ENCODE assay signal across 8 mouse cellular contexts in the genomic region with DNA sequence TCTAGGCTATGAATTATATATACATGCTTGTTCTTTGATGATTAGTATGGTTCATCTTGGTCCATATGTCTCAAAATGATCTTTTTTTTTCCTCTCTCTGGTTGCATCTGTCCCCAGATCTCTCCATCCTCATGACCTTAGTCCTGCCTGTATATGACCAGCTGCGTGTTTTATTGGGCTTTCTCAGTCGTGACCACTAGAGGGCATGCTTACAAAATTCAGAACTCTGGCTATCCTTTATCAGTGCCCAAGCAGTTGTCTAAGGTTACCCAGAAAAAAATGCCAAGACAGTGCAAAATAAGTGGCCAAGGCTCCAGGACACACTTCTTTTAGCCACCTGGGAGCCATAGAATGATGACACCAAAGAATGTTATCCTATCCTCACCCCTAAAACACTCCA. TPM values are rescaled to one million over a fixed set of nuclear protein-coding genes. Genes with fewer than 3 reads are reported as not detected.
DNase-seq lines count a peak whose midpoint lies in the region; ATAC-seq lines count a peak whose summit lies in the region.

No protein-coding gene starts in this region.

- no peak overlapping the region for H3K27ac ChIP-seq in forebrain, embryonic 11.5 days (ENCODE audit: low read depth, low read length)
- no peak overlapping the region for H3K27ac ChIP-seq in forebrain, embryonic 10.5 days
- H3K27ac ChIP-seq in forebrain, embryonic 15.5 days (replicated peaks) = no peak overlapping the region

- no peaks in the 10 kb centered on the region for H3K9me3 ChIP-seq in forebrain, embryonic 11.5 days (ENCODE audit: control insufficient read depth, low read length)
- no peaks in the 10 kb centered on the region for H3K9me3 ChIP-seq in forebrain, embryonic 10.5 days
- no peaks in the 10 kb centered on the region for H3K9me3 ChIP-seq in forebrain, embryonic 15.5 days

- WGBS in forebrain, embryonic 11.5 days = 10% methylated on average over 2 of the region's 2 CpGs
- 3% methylated on average over 2 of the region's 2 CpGs for WGBS in forebrain, embryonic 10.5 days
- 2% methylated on average over 2 of the region's 2 CpGs for WGBS in forebrain, embryonic 15.5 days

- ATAC-seq in forebrain, embryonic 11.5 days (replicated peaks; ENCODE audit: low FRiP score) = peak; percentile 69
- ATAC-seq in forebrain, embryonic 15.5 days (replicated peaks) = peak; percentile 35

- no peaks in the 10 kb centered on the region for H3K27me3 ChIP-seq in forebrain, embryonic 11.5 days (ENCODE audit: control insufficient read depth, insufficient read depth, low read length)
- H3K27me3 ChIP-seq in forebrain, embryonic 10.5 days (ENCODE audit: poor library complexity, severe bottlenecking) = peaks cover 6% of the 10 kb centered on the region
- peaks cover under 1% of the 10 kb centered on the region; the same call in 1 of the 2 replicates for H3K27me3 ChIP-seq in forebrain, embryonic 15.5 days

- H3K9ac ChIP-seq in forebrain, embryonic 11.5 days (ENCODE audit: low read length) = no peak overlapping the region
- no peak overlapping the region for H3K9ac ChIP-seq in forebrain, embryonic 15.5 days (replicated peaks)

- no peak overlapping the region for H3K4me3 ChIP-seq in forebrain, embryonic 11.5 days (ENCODE audit: low read depth, low read length)
- no peak overlapping the region for H3K4me3 ChIP-seq in forebrain, embryonic 10.5 days
- no peak overlapping the region for H3K4me3 ChIP-seq in forebrain, embryonic 15.5 days

- peaks cover 19% of the 10 kb centered on the region for H3K36me3 ChIP-seq in forebrain, embryonic 11.5 days (ENCODE audit: control insufficient read depth, insufficient read depth, low read length)
- H3K36me3 ChIP-seq in forebrain, embryonic 10.5 days (replicated peaks) = peaks cover 78% of the 10 kb centered on the region
- H3K36me3 ChIP-seq in forebrain, embryonic 15.5 days = peaks cover 56% of the 10 kb centered on the region

- H3K4me1 ChIP-seq in forebrain, embryonic 11.5 days (replicated peaks; ENCODE audit: control insufficient read depth, insufficient read depth, low read length) = no peaks in the 10 kb centered on the region
- peaks cover 7% of the 10 kb centered on the region; the same call in 1 of the 2 replicates for H3K4me1 ChIP-seq in forebrain, embryonic 10.5 days
- H3K4me1 ChIP-seq in forebrain, embryonic 15.5 days = no peaks in the 10 kb centered on the region

- peak; percentile 70 for DNase-seq in forebrain, embryonic 11.5 days (ENCODE audit: low spot score)
- DNase-seq in forebrain, embryonic 10.5 days (ENCODE audit: extremely low spot score, low spot score) = no peak
- DNase-seq in CD4-positive helper T cell, adult 2 months (ENCODE audit: low read depth, low spot score) = peak; percentile 53
- peak; percentile 65 for DNase-seq in c-Kit-positive CD71-positive TER-119-positive erythroid progenitor cells, embryonic 14.5 days (ENCODE audit: low spot score)
- DNase-seq in kidney, postnatal 14 days = peak; percentile 52
- peak; percentile 74 for DNase-seq in mesoderm, embryonic 11.5 days (ENCODE audit: low read depth, low spot score)
- peak; percentile 33 for DNase-seq in thymus, postnatal 25 days

- H3K4me2 ChIP-seq in forebrain, embryonic 11.5 days (ENCODE audit: low read depth, low read length, severe bottlenecking) = no peak overlapping the region
- H3K4me2 ChIP-seq in forebrain, embryonic 15.5 days (replicated peaks) = no peak overlapping the region

RNA-seq across cellular contexts. Expression of a gene that starts 6.1 kb away (rescaled TPM):
- polyA plus RNA-seq in forebrain, embryonic 11.5 days (2014; fragmentation: Nextera tagmentation; extraction: Ambion mirVana) = 15.1 and 15.6 TPM in 2 replicates
- polyA plus RNA-seq in forebrain, embryonic 10.5 days (2016; fragmentation: Nextera tagmentation; extraction: Ambion mirVana) = 5.2 and 5.3 TPM in 2 replicates
- 42.2 and 49.3 TPM in 2 replicates for polyA plus RNA-seq in forebrain, embryonic 15.5 days (2015; fragmentation: Nextera tagmentation; extraction: Ambion mirVana)

RNA-seq across cellular contexts. Expression of a gene that starts 9.8 kb away (rescaled TPM):
- 87.3 and 96.9 TPM in 2 replicates for polyA plus RNA-seq in forebrain, embryonic 11.5 days (2014; fragmentation: Nextera tagmentation; extraction: Ambion mirVana)
- polyA plus RNA-seq in forebrain, embryonic 10.5 days (2016; fragmentation: Nextera tagmentation; extraction: Ambion mirVana) = 71.7 and 74.4 TPM in 2 replicates
- 85.2 and 86.8 TPM in 2 replicates for polyA plus RNA-seq in forebrain, embryonic 15.5 days (2015; fragmentation: Nextera tagmentation; extraction: Ambion mirVana)

RNA-seq across cellular contexts. Expression of a gene that starts 14.0 kb away (rescaled TPM):
- polyA plus RNA-seq in forebrain, embryonic 11.5 days (2014; fragmentation: Nextera tagmentation; extraction: Ambion mirVana) = not detected in 2 replicates
- polyA plus RNA-seq in forebrain, embryonic 10.5 days (2016; fragmentation: Nextera tagmentation; extraction: Ambion mirVana) = 0.04 TPM in 1 of 2 replicates, not detected in the other
- polyA plus RNA-seq in forebrain, embryonic 15.5 days (2015; fragmentation: Nextera tagmentation; extraction: Ambion mirVana) = 0.04 TPM in 1 of 2 replicates, not detected in the other

RNA-seq across cellular contexts. Expression of a gene that starts 49.8 kb away (rescaled TPM):
- polyA plus RNA-seq in forebrain, embryonic 11.5 days (2014; fragmentation: Nextera tagmentation; extraction: Ambion mirVana) = not detected in 2 replicates
- not detected in 2 replicates for polyA plus RNA-seq in forebrain, embryonic 10.5 days (2016; fragmentation: Nextera tagmentation; extraction: Ambion mirVana)
- polyA plus RNA-seq in forebrain, embryonic 15.5 days (2015; fragmentation: Nextera tagmentation; extraction: Ambion mirVana) = not detected in 2 replicates

RNA-seq across cellular contexts. Expression of a gene that starts 59.2 kb away (rescaled TPM):
- not detected in 2 replicates for polyA plus RNA-seq in forebrain, embryonic 11.5 days (2014; fragmentation: Nextera tagmentation; extraction: Ambion mirVana)
- polyA plus RNA-seq in forebrain, embryonic 10.5 days (2016; fragmentation: Nextera tagmentation; extraction: Ambion mirVana) = not detected in 2 replicates
- not detected in 2 replicates for polyA plus RNA-seq in forebrain, embryonic 15.5 days (2015; fragmentation: Nextera tagmentation; extraction: Ambion mirVana)
